Mouse (Mus musculus): ENCODE data around the gene Ddb2. TPM values are rescaled to one million over a fixed set of nuclear protein-coding genes. Genes with fewer than 3 reads are reported as not detected.

The Ddb2 gene
- 10 to 100 TPM; 52.5 to 55.7 TPM for polyA plus RNA-seq (2017; shearing (Covaris generic))

DNA sequence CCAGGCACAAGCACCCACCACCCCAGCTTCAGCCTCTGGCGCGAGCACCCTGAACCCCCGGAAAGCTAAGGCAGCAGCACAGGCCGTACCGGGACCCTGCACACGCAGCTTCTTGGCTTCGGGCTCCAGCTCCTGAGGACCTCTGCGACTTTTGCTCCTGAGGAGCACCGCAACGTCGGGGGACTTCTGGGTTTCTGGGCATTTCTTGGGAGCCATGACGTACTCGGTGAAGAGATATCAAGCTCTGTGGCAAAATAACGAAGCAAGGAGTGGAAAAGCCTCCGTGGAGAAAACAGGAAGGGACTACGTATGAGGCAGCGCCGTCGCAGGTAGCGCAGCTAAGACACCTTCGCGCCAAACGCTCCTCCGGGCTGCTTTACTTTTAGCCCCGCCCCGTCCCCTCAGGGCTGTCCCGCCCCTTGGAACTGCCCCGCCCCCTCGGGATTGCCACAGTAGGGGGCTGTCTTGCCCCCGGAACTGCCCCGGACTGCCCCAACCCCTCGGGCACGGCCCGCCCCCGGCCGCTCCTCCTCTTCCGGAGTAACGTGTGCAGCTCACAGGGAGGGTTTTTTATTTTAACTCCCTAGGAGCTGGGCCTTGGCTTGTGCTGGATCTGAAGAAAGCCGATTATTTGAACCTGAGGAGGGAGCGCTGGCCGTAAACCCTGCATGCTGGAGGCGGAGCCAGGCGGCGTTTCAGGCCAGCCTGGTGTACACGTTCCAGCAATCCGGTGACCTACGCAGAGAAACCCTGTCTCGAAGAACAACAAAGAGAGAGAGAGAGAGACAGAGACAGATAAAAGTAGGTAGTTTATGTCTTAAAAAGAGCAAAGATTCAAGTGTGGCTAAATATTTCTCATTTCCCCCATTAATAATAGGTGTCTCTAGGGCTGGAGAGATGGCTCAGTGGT lies at the start of gene Ddb2:
Ddb2 (minus strand) TSS at position 382 of the 910 bp plus-strand sequence.
- ATAC-seq = peak; percentile 86

DNA sequence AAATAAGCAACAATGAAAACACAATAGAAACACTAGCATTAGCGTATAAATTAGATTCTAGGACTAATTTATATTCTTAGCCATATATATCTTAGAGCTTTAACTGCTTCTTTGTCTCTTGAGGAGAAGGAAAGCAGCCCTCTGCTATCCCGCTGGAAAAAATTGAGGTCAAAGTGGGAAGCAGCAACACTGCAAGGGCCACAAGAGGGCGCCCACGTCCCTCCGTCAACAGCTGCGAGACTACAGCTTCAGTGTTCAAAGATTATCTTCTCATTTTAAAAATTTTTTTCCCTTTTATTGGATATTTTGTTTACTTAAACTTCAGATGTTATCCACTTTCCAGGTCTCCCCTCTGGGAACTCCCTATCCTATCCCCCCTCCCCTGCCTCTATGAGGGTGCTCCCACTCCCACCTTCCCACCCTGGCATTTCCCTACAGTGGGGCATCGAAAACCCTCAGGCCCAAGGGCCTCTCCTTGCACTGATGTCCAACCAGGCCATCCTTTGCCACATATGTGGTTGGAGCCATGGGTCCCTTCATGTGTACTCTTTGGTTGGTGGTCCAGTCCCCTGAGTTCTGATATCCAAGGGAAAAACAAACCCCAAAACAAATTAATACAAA lies 49.2 kb upstream of the Ddb2 start:
- ATAC-seq = no peak

DNA sequence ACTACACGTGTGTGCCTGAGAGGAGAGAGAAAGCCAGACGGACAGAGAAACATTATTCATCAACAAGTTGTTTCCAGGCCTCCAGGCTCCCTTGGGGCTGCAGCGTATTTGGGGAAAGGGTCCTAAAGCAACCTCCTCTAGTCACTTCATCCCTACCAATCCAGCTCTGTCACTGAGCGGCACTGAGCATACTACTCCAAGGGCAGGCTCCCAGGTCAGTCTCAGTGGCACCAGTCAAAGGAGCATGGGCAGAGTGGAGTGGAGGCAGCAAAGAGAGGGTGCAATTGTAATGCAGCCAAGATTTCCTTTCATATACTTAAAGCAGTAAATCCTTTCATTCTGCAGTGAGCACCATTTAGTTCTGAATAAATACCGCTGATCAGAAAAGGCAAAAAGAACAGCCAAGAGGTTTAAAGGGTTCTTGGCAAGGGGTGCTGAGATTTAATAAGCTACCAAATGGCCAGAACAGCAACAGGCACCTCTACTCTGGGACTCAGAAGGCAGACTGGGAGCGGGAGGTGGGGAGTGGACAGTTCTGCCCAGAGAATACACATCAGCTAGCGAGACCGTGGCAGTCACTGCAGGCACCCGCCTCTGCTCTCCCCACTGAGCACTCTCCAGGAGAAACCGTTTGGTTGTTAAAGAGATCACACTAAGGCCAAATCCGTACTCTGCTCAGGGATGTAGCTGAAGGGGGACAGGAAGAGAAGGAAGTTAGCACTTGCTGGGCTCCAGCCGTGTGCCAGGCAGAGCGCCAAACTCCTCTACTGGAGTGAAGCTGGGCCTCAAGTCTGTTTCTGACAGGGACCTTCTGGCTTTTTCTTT lies 47.8 kb upstream of the Ddb2 start:
- ATAC-seq = no peak

DNA sequence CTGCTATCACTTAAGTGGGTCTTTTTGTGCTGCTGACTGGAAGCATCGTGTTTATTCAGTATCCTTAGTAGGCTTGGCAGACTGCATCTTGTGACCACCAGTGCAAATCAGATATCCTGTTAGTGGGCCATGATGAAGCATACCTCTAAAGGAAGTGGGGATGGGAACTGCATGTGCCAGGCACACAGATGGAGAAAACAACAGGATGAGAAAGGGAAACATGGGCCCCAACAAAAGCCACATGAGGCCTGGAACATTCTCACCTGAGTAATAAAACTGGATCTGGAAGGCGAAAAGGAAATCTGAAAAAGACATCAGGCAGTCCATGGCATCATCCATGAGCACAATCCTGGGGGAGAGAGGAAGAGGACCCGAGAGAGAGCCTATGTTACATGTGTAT lies 47.2 kb upstream of the Ddb2 start:
- ATAC-seq = no peak

DNA sequence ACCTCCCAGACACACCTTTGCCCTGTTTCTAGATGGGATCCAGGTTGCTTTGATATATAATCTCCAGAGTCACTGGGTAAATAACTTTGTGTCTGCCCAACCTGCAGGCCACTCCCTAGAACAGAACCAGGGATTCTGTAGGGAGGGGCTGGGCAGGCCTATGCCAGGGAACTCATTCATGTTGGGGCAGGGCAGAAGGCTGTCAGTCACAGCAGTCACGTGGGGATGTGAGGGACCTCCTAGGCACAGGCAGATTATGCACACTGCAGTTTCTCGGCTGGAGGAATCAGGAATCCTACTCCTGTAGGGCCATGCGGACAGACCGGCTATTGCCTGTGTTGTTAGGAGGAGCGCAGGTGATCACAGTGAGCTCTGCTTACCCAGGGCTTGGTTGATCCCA lies 44.6 kb upstream of the Ddb2 start:
- no peak for ATAC-seq

DNA sequence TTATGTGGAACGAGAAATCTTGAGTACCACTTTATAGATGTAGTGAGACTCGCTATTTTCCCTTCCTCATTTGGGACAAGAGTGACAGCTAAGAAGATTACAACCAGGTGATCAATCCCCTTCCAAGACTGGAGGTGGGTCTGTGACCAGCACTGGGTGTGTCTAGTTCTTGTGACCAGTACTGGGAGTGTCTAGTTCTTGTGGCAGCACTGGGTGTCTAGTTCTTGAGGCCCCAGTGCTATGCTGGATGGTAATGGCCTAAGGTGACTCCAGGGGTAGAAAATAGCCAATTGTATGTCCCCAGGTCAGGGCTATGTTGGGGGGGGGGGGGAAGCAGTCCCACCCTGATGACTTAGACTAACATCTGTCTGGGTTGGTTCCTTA lies 42.6 kb upstream of the Ddb2 start:
- no peak for ATAC-seq

DNA sequence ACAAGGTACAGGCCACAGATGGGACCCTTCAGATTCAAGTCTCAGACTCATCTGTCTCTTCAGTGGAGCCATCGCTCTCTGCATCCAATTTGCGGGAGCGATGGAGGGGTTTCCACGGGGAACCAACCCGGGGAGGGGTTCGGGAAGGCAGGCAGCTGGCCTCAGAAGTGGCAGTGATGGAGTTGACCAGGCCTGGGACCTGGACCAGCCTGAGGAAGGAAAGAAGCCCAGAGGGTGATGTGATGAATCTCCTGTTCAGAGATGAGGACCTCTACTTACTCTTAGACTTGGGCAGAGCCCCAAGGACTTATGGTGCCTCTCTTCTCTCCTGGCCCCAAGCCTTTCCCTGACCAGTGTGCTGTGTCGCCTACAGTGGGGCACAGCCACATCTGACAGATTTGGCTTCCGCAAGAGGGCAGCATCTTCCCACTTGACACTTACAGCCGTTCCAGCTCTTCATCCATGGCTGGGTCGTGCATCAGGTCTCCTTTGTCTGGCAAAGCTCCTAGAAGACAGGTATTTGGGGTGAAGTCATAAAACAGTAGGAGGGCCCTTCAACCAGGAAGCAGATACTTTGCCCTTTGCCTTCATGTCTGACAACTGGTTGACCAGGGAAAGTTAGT lies 42.1 kb upstream of the Ddb2 start:
- no peak for ATAC-seq

DNA sequence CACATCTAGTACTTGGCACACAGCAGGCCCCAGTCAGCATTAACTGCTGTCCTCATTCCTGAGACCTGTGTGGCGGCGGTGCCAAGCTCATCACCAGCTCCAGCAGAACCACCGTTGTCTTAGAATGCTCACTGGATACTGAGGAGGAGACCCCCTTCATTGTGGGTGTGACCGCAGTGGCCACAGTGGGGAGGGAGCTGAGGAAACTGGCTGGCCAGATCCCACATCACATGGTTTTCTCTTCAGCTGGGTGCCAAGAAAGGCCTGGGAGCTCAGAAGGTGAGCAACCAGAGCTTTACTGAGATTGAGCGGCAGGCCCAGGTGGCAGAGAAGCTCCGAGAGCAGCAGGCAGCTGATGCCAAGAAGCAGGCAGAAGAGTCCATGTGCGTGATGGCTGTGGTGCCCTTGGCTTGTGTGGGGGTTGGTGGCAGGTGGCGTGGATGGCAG lies 32.9 kb upstream of the Ddb2 start:
- no peak for ATAC-seq

DNA sequence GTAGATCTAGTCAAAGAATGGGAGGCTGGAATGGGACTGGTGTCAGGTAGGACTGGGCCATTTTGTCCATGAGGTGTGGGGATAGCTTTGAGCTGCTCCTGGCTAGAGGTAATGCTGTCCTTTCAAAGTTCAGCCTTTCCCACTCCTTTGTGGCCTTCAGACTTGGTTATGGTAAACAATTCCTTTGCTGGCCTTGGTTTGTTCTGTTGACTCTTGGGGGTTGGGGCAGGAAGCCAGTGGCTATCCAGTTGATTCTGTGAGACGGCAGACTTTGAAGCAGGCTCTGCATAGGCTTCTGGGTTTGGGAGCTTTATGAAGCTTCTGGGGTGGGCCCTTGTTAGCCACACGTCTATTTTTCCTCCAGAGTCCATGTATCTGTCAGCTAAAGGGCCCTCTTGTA lies 31.9 kb upstream of the Ddb2 start:
- no peak for ATAC-seq

DNA sequence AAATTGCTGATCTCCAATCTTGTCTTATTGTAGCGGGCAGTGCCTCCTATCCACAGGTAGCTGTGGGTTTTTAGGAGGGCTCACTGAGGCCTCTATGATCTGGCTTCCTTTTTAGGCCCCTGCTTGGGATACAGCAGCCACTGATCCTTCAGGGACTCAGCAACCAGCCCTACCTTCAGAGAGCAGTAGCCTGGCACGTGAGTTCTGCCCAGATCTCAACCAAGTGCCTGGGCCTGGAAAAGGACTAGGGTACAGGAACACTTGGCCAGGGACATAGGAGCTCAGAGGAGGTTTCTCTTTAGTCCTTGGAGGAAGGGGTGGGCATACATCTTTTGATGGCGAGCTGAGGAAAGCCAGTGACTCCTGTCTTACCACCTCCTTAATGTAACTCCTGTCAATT lies 31.3 kb upstream of the Ddb2 start:
- no peak for ATAC-seq

DNA sequence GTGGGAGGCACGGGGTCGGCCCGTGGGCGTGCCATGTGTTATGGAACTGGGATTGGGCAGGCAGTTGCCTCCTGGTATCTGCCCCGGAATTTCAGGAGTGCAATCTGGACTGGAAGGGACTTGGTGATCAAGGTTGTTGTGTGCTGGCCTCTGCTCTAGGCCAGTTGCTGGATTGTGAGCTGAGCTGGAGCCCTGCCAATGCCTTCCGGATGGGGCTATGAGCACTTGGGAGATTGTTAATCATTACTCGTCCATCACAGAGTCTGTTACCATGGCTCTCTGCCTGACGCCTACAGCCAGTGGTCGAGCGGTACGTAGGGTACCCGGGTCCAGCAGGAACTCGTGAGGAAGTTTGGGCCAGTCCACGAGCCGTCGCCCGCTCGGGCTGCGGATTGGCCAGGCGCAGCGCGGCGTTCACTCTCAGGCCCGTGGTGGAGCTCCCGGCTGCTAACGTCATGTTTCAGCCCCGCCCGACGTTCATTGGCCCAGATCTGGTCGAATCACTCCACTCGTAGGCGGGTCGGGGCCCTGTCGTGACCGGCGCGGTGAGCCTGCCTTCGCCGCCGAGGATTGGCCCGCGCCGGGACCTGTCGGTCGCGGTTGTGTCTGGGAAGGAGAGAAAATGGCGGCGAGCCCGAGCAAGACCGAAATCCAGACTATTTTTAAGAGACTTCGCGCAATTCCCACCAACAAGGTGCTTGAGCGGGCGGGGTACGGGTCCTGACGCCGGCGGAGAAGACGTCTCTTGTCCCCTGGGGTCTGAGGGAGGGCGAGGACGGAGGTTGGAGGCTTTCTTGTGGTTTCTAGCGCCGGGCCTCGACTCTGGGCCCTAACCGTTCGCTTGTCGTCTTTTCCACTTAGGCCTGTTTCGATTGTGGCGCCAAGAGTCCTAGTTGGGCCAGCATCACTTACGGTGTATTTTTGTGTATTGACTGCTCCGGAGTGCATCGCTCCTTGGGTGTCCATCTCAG lies 28.2 kb upstream of the Ddb2 start, which contains the start of gene Arfgap2:
Arfgap2 (plus strand) TSS at position 264 of the 971 bp plus-strand sequence.
- ATAC-seq = peak; percentile 100

DNA sequence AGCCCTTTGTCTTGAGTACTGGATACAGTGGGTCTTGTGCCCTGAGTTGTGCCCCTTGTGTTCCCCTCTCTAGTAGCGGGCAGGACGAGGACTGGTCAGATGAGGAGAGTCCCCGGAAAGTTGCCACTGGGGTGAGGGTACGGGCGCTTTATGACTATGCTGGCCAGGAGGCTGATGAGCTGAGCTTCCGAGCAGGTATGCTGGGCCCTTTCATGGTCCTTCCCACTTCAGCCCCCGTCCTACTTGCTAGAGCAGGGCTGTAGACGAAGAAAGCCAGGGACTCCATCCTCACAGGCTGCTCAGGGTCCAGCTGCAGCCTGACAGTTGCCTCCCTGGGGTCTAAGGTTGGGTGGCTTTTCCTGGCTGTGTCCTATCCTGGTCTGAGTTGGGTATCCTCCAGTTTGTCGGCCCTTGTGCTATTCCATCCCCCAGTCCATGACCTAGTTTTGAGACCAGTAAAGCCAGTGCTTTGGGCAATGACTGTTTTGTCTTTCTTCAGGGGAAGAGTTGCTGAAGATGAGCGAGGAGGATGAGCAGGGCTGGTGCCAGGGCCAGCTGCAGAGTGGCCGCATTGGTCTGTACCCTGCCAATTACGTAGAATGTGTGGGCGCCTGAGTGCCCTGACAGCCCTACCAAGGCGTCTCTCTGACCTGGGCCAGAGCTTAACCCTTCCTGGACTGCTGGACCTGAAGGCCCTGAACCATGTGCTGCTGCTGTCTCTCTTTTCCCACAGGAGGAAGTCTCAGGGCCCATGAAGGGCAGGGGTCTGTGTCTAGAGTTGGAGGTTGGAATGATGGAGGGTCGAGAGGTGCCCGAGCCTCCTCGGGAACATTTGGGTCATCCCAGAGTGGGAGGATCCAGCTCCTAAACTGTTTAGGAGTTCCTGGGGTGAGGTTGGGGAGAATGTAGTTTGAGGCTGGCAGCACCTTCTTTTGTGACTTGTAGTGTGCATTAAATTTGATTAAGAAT lies 27.2 kb upstream of the Ddb2 start:
- no peak for ATAC-seq

DNA sequence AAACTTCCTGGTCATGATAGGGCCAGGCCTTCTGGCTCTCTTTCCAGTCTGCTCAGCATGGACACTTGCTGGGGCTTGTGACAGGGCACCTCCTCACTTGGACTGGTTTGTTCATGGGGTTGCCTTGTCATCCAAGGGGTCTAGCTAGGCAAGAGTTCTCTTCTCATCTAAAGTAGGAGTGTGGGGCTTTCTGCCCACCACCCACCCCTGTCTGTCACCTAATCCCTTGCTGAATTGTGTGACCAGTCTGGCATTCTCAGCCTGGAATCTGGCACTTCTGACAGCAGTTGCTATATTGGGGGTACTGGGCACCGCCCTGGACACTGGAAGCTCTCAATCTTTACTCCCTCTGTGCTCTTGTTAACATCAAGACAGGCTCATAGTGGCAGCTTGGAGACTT lies 22.7 kb upstream of the Ddb2 start:
- no peak for ATAC-seq

DNA sequence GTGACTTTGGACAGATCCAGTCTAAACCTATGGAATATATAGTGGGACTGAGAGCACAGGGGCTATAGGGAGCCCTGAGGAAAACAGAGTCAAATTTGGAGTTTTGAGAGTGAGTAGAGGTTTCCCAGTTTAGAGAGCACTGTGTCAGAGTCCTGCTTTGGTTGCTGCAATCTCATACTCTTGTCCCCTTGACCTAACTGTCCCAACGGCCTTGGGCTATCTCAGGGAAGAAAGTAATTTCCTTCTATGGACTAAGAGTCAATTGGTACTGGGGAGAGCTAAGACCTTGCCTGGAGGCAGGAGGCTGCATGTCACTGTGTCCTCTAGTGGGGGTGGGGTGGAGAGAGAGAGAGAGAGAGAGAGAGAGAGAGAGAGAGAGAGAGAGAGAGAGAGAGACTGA lies 22.0 kb upstream of the Ddb2 start:
- ATAC-seq = no peak

DNA sequence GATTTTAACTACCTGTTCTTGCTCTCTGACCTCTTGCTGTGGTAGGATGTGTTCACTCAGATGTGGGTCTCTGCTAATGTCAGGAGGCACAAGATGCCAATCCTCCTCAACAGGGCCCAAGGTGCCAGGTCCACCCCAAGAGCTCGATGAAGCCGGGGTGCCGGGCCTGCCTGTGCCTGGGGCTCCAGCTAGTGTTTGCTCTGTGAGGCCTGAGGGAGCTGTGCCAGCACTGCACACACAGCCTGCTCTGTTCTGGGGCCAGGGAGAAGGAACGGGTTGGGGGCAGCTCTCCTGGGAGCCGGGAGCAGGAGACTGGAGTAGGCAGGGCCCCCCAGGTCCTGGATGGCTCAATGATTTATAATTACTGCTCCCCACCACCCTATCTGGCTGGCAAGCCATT lies 21.3 kb upstream of the Ddb2 start:
- no peak for ATAC-seq

DNA sequence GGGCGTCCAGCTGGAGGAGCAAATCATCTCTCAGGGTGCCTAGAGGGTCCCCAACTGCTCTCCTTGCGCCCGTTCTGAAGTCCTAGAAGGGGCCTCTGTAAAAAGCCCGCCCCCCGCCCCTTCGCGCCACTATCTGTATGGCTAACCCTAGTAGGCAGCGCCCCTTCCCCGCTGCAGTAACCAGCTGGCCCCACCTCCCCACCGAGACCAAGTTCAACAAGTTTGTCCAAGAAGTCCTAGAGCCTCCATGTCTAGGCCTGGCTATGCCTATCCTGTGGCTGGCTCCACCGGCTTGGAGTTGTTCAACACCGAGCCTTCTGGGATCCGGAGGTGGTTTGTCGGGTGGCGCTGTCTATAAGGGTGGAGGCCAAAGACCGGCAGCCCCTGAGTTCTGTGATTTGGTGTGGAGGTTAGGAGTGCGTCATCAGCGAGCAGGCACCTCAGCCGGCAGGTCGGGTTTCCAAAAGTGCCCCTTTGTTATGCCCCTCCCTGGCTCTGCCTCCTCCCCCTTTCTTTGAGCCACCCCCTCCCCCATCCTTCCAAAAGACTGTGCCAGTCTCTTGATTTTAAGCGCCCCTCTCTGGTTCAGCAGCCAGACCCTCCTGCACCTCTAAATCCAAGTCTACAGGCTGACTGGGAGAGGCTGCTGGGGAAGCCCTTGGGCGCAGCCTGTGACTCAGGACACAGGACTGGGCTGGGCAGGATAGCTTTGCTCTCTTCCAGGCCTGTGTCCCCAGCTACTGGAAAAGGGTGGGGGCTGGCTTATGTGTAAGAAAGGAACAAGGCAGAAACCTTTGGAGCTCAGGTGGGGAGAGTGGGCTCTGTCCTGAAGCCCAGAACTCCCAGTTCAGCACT lies 20.6 kb upstream of the Ddb2 start:
- ATAC-seq = no peak

DNA sequence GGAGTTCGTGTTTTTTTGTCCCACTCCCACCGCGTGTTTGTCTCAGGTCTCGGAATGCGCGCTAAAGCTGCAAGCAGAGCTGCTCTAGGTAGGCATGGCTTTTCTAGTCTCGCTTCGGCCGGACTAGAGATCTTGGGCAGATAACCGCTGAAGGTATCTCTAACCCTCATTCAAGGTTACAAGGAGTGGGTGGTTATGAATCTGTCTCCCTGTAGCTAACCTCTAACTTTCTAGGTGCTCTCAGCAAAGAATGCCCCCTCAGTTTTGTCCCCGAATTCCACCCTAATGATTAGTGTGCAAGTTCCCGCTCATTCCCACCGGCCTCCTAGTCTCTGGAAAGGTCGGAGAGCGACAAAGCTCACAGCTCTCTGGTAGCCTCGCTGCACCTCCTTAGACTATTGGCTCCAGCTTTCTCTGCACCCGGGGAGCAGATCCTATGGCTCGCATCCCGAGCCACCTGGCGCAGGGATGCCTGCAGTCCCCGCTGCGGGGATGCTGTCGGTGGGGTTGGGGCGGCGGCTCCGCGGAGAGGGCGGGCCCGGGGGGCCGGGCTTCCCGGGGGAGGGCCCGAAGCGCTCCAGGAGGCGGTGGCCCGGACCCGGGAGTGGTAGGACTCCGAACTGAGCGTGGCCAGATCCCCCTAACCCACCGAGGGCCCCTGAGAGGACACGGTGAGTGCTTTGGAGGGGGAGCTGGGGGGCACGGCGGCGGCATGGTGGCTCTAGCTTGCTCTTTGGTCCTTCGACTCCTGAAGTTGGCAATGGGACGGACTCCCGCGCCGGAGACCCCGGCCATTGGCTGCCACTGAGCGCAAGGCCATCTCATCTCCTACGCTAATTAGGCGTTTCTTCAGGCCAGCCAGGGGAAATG lies 19.7 kb upstream of the Ddb2 start:
- peak; percentile 70 for ATAC-seq

DNA sequence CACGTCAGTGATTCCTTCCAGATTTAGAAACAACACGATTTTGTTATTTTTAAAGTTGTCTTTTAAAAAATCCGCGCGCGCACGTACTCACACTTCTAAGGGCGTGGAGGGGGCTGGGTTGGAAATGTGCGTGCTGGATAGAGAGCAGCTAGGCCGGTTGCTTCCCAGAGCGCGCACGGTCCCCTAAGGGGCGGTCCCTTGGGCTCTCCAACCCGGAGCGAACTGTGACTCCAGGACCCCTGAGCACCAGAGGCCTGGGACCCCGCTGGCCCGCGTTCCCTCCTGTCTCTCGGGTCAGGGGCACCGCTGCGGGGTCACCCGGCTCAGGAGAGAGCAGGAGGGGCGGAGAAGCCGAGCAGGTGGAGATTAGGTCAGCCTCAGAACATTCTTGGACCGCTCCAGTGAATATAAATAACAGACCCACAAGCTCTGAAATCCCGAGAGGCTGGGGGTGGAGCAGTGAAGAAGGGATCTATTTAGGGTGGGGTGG lies 18.9 kb upstream of the Ddb2 start, which contains the start of gene Pacsin3:
Pacsin3 (plus strand) TSS at position 294 of the 490 bp plus-strand sequence.
- ATAC-seq = peak; percentile 17
